Mouse (Mus musculus) neutrophil, adult 5-6 weeks (primary cell): ENCODE data around the gene Olfr771. TPM values are rescaled to one million over a fixed set of nuclear protein-coding genes. Genes with fewer than 3 reads are reported as not detected.
"Not testable (repeated sequence)": the region's sequence is repeated elsewhere in the genome, so short reads cannot be mapped to it uniquely, and the experiment has no call there.

ENCODE experiments used
- ATAC-seq: fragments of 151-379, 151-347 bp; 2 replicates; pipeline ENCODE4 v1.8.0; 2017; ENCODE audit warnings: mild to moderate bottlenecking, moderate TSS enrichment; ENCODE audit not compliant: insufficient number of reproducible peaks, poor library complexity, low FRiP score, severe bottlenecking; ENCODE audit errors: extremely low read depth
- total RNA-seq: library from RNA; stranded (forward); fragments of 200-1000 nt; gene quantifications from 2 replicates; pipeline ENCODE4 v1.2.3, GENCODE M21; 2017

Olfr771 gene
- total RNA-seq = not detected in 2 replicates

DNA sequence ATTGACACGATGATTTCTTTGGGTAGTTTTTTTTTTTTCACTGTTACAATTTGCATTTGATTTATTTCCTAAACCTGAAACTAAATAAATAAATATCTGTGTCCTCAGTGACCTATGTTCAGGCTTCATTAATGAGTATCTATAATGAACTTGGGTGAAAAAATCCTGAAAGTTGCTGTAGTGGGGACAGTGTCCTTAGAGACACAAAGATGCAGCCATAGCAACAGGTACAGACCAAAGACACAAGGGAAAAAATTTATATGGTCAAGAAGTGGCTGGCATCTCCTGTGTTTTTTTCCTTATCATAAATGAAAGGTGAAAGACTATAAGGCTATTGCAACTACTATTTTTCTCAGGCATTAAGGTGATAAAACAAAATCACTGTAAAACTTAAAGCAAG, at the start of gene Olfr771:
TSS of gene Olfr771 (minus strand) at position 101 of the 400 bp plus-strand sequence.
- ATAC-seq = no peak

DNA sequence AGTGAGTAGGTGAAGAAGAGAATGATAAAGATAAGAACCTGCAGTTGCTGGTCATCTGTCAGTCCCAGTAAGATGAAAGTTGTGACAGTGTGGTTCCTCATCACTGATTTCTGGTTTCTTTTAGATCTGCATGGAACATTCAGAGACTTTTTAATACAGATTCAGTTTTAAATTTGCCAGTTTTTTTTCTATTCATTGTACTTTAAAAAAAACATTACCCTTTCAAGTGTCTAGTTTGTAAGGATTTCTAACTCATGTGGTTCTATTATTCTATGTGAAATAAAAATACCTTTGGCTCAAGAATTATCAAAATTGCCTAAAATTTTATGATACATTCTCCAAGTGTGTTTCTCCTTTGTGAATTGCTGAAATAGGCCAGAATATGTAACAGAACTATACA, 22.8 kb upstream of the Olfr771 start, which contains the start of gene Olfr773:
TSS of gene Olfr773 (minus strand) at position 101 of the 400 bp plus-strand sequence.
- not testable (repeated sequence) for ATAC-seq

DNA sequence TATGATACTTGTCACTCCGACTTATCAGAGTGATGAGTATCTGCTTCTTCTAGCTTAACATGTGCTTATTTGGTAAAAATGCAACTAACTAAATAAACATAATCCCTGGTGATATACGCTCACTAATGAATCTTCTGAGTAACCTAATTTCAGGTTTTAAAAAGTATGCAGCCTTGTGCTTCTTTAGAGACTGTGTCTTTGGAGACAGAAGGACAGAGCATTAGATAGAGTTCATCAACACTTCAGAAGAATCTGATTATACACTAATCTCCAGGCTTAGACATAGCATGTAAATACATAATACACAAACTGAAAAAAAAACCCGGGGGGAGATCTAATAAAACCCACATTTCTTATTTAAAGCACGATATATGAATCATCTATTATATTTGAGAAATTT, 13.3 kb upstream of the Olfr771 start, which contains the start of gene Olfr772:
TSS of gene Olfr772 (minus strand) at position 101 of the 400 bp plus-strand sequence.
- ATAC-seq = not testable (repeated sequence)

DNA sequence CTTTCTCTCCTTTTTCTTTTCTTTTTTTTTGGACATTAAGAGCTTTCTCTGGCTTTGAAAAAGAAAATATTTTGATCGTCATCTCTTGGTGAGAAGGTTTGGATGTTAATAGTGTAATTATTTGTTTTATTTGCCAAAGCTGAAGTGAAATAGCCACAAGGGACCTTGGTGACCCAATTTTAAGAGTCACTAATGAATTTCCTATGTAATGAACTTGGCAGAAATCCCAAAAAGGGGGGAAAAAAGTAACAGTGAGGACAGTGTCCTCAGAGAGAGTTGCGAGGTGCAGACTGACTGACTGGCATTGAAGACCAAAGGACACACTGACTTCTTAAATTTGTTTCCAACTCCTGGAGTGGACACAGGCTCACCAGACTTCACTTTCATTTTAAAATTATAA, 25.7 kb downstream of the Olfr771 start, which contains the start of gene Olfr770:
TSS of gene Olfr770 (minus strand) at position 101 of the 400 bp plus-strand sequence.
- no peak for ATAC-seq

DNA sequence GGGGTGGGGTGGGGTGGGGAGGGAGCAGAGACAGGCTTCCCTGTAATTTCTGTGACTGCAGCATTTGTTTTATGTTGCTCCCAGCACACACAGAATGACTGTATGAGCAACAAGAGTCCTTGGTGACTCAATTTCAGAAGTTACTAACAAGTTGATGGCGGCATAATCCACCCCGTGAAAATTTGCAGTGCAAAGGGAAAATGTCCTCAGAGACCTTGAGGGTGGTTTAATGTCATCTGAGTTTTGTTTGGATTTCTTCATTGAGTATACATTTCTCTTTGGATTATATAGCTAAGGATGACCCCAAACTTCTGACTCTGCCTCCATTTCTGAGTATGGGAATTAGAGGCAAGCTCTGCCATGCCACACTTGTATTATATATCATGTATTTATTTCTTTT, 46.8 kb downstream of the Olfr771 start, which contains the start of gene Olfr769:
TSS of gene Olfr769 (minus strand) at position 101 of the 400 bp plus-strand sequence.
- no peak for ATAC-seq

DNA sequence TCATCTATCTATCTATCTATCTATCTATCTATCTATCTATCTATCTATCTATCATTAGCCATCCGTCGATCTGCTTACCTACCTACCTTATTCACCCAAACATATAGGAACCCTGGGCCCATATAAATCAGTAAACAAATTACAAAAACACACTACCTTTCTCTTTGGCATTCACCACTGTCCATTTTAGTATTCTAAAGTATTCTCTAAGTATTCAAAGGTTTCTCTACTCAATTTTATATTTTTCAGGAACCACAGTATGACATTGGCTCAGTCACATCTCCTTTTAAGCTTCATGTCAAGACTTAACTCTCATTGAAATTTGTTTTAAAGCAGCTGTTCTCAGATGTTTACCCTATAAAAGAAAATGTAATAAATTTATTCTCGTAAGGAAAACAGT, 49.4 kb downstream of the Olfr771 start:
- no peak for ATAC-seq

Other genes with a start within 250 kb of the Olfr771 start
- gene Rdh5, start 241.9 kb downstream of the Olfr771 start, total RNA-seq = 7.4 and 9.5 TPM in 2 replicates
- 58.3 and 85.6 TPM in 2 replicates for gene Bloc1s1, start 240.7 kb downstream of the Olfr771 start, total RNA-seq
- 0.25 and 0.35 TPM in 2 replicates for gene Itga7, start 230.9 kb downstream of the Olfr771 start, total RNA-seq
- gene Mettl7b, start 203.8 kb downstream of the Olfr771 start, total RNA-seq = not detected in 2 replicates
- gene Olfr9, start 175.3 kb downstream of the Olfr771 start, total RNA-seq = 0.12 TPM in 1 of 2 replicates, not detected in the other
- not detected in 2 replicates for gene Olfr763, start 154.0 kb downstream of the Olfr771 start, total RNA-seq
- gene Olfr764-ps1, start 124.9 kb downstream of the Olfr771 start, total RNA-seq = not detected in 2 replicates
- not detected in 2 replicates for gene Olfr765, start 114.8 kb downstream of the Olfr771 start, total RNA-seq
- gene Olfr766-ps1, start 95.8 kb downstream of the Olfr771 start, total RNA-seq = not detected in 2 replicates
- 0.12 TPM in 1 of 2 replicates, not detected in the other for gene Olfr767, start 81.8 kb downstream of the Olfr771 start, total RNA-seq
- gene Olfr768, start 65.4 kb downstream of the Olfr771 start, total RNA-seq = not detected in 2 replicates
- gene Olfr769, start 46.9 kb downstream of the Olfr771 start, total RNA-seq = not detected in 2 replicates
- gene Olfr770, start 25.8 kb downstream of the Olfr771 start, total RNA-seq = not detected in 2 replicates
- not detected in 2 replicates for gene Olfr772, start 13.2 kb upstream of the Olfr771 start, total RNA-seq
- gene Olfr773, start 22.7 kb upstream of the Olfr771 start, total RNA-seq = not detected in 2 replicates
- 0.93 TPM in 1 of 2 replicates, not detected in the other for gene Olfr774, start 71.5 kb upstream of the Olfr771 start, total RNA-seq
- not detected in 2 replicates for gene Olfr775, start 83.7 kb upstream of the Olfr771 start, total RNA-seq
- not detected in 2 replicates for gene Olfr776, start 94.4 kb upstream of the Olfr771 start, total RNA-seq
- not detected in 2 replicates for gene Olfr777, start 106.7 kb upstream of the Olfr771 start, total RNA-seq
- not detected in 2 replicates for gene Olfr780, start 153.4 kb upstream of the Olfr771 start, total RNA-seq
- not detected in 2 replicates for gene Olfr781, start 164.1 kb upstream of the Olfr771 start, total RNA-seq
- not detected in 2 replicates for gene Olfr782, start 184.1 kb upstream of the Olfr771 start, total RNA-seq
- gene Olfr784, start 219.3 kb upstream of the Olfr771 start, total RNA-seq = not detected in 2 replicates
- not detected in 2 replicates for gene Olfr785, start 240.7 kb upstream of the Olfr771 start, total RNA-seq